Mouse (Mus musculus) small intestine, adult 2 months (tissue): ENCODE data around the gene Rbm42.

ENCODE experiments used
- CTCF ChIP-seq: fragments of 200-500 bp; IDR thresholded peaks from 2 replicates; pipeline ENCODE4 v1.5.1; 2012; ENCODE audit warnings: low read depth, mild to moderate bottlenecking, control low read depth, inconsistent platforms, low read length, moderate library complexity, mixed read lengths; ENCODE audit not compliant: insufficient replicate concordance, insufficient read length; ENCODE audit errors: extremely low read depth
- POLR2A ChIP-seq: fragments of 200-500 bp; IDR thresholded peaks from 2 replicates; pipeline ENCODE4 v1.6.1; 2012; ENCODE audit warnings: low read depth, mild to moderate bottlenecking, control low read depth, inconsistent platforms, low read length, moderate library complexity

- TF ChIP-seq CTCF (no peak), POLR2A (no peak)
Measured at GRCm38 (mm10) chr7:30665321-30665720, 15.2 kb upstream of the Rbm42 start.
